Mouse (Mus musculus) CD4-positive, CD25-positive, alpha-beta regulatory T cell, adult 9 weeks (primary cell): ENCODE results near the gene Aqp8. TPM values are rescaled to one million over a fixed set of nuclear protein-coding genes. Genes with fewer than 3 reads are reported as not detected.

Experiments
- polyA plus RNA-seq: library from polyadenylated mRNA; unstranded; fragments of 100-300 nt; shearing (Covaris generic); gene quantifications from one replicate; pipeline ENCODE4 v1.2.1, GENCODE M21; 2017

Gene Aqp8
- polyA plus RNA-seq, result not detected

DNA sequence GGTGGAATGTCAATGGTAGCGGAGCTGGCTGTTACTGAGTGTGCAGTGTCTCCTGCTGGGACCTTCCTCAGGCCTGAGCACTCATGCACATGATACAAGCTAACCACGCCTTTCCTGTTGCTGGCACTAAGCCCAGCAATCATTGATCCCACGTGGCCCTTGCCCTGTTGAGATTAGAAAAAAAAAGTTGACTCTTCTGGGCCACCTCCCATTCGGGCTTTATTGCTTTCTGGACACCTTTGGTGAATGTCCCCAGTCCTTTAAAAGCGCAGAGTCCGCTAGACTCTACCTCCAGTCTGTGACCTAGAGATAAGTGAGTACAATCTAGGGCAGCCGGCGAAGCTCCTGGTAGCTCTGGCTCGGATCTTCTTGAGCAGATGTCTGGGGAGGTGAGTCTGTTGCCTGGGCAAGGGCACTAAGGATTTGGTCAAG is at the start of gene Aqp8:
Gene Aqp8, plus strand, starts transcription at position 222 of the 432 bp plus-strand sequence.

DNA sequence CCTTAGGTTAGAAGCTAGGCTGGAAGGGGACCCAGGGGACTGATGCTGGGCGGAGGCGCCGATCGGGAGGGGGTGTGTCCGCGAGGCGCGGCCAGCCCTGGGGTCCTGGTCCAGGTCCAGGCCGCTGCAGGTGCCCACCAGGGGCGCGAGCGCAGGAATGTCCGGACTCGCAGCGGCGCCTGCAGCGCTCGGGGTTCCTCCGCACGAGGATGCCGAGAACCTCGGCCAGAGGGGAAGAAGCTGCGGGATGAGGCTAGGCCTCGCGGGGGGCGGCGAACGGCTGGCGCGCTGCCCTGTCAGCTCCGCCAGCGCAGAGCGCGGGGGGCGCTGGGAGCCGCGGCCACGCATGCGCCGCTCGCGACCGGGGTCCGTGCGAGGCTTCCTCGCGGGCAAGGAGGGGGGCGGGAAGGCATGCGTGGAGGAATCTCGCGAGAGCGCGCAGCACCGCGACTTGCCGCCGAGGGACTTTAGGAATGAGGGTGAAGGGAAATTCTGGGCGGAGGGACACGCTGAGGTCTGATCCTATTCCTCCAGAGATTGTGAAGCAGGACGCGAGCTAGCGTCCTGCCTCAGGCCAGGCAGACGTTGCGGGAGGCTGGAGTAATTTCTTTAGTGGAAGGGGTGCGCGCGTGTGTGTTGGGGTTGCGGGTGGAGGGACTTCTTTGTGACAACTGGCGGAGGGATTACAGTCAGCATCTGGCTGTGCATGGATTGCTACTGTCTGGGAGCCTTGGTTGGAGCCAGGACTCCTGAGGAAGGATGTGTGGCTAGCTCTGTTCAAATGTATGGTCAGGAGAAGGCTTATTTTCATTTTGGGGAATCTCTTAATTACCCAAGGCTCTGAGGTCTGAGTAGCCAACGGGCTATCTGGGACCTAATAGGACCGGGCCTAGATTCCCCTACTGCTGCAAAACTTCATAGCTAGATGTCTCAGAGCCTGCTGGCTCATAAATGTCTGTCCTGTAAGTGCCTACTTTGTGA is 38.4 kb downstream of the Aqp8 start, which contains the start of gene Zkscan2:
Gene Zkscan2, minus strand, starts transcription at position 211 of the 981 bp plus-strand sequence.

Other genes starting within 250 kb of the Aqp8 start
- 0.40 TPM for gene Slc5a11, start 247.5 kb upstream of the Aqp8 start, polyA plus RNA-seq
- gene Lcmt1, start 92.5 kb upstream of the Aqp8 start, polyA plus RNA-seq, result 33.4 TPM
- 47.5 TPM for gene Arhgap17, start 92.4 kb upstream of the Aqp8 start, polyA plus RNA-seq
- not detected for gene Zkscan2, start 38.2 kb downstream of the Aqp8 start, polyA plus RNA-seq